Mouse (Mus musculus): Measurements from ENCODE around the gene Auts2. TPM values are rescaled to one million over a fixed set of nuclear protein-coding genes. Genes with fewer than 3 reads are reported as not detected.

The Auts2 gene
- polyA plus RNA-seq, 1 experiment: 9.6 TPM

GRCm38 (mm10) chr5:131794411-131795133 lies 748.6 kb downstream of the Auts2 start:
- H3K4me1 ChIP-seq (ENCODE audit: control insufficient read depth, insufficient read depth, low read length): no peaks in the 10 kb centered on the region
- 67% methylated on average over 18 of the region's 18 CpGs for WGBS
- no peak overlapping the region for H3K4me3 ChIP-seq (replicated peaks; ENCODE audit: extremely low read depth, low read depth, low read length)
- TF ChIP-seq CTCF (IDR thresholded peaks at IDR 0.05; ENCODE audit: insufficient read depth, low read length) (no peak), POLR2A (IDR thresholded peaks at IDR 0.05; ENCODE audit: borderline replicate concordance, extremely low read depth, low read depth, low read length) (no peak)
- DNase-seq: no peak

GRCm38 (mm10) chr5:131789601-131790000 lies 753.5 kb downstream of the Auts2 start:
- DNase-seq: no peak
- H3K4me3 ChIP-seq (replicated peaks; ENCODE audit: extremely low read depth, low read depth, low read length): no peak overlapping the region
- no peaks in the 10 kb centered on the region for H3K4me1 ChIP-seq (ENCODE audit: control insufficient read depth, insufficient read depth, low read length)
- no peak for TF ChIP-seq CTCF (IDR thresholded peaks at IDR 0.05; ENCODE audit: insufficient read depth, low read length)
- no peak for TF ChIP-seq POLR2A (IDR thresholded peaks at IDR 0.05; ENCODE audit: borderline replicate concordance, extremely low read depth, low read depth, low read length)
- 83% methylated on average over 8 of the region's 8 CpGs for WGBS

- WGBS: 36% methylated on average over 6 of the region's 6 CpGs
- TF ChIP-seq CTCF (IDR thresholded peaks at IDR 0.05; ENCODE audit: insufficient read depth, low read length) (no peak), POLR2A (IDR thresholded peaks at IDR 0.05; ENCODE audit: borderline replicate concordance, extremely low read depth, low read depth, low read length) (no peak)
- no peak overlapping the region for H3K4me3 ChIP-seq (replicated peaks; ENCODE audit: extremely low read depth, low read depth, low read length)
- DNase-seq: no peak
- H3K4me1 ChIP-seq (ENCODE audit: control insufficient read depth, insufficient read depth, low read length): no peaks in the 10 kb centered on the region
Measured at GRCm38 (mm10) chr5:131788008-131788407, 755.1 kb downstream of the Auts2 start.

- H3K4me3 ChIP-seq (replicated peaks; ENCODE audit: extremely low read depth, low read depth, low read length): no peak overlapping the region
- DNase-seq: no peak
- WGBS: 72% methylated on average over 3 of the region's 3 CpGs
- no peak for TF ChIP-seq CTCF (IDR thresholded peaks at IDR 0.05; ENCODE audit: insufficient read depth, low read length)
- no peak for TF ChIP-seq POLR2A (IDR thresholded peaks at IDR 0.05; ENCODE audit: borderline replicate concordance, extremely low read depth, low read depth, low read length)
- no peaks in the 10 kb centered on the region for H3K4me1 ChIP-seq (ENCODE audit: control insufficient read depth, insufficient read depth, low read length)
Measured at GRCm38 (mm10) chr5:131783241-131783640, 759.9 kb downstream of the Auts2 start.

- WGBS: 93% methylated on average over 14 of the region's 14 CpGs
- no peak for TF ChIP-seq POLR2A (IDR thresholded peaks at IDR 0.05; ENCODE audit: borderline replicate concordance, extremely low read depth, low read depth, low read length)
- TF ChIP-seq CTCF (IDR thresholded peaks at IDR 0.05; ENCODE audit: insufficient read depth, low read length): no peak
- H3K4me3 ChIP-seq (replicated peaks; ENCODE audit: extremely low read depth, low read depth, low read length): no peak overlapping the region
- no peak for DNase-seq
- no peaks in the 10 kb centered on the region for H3K4me1 ChIP-seq (ENCODE audit: control insufficient read depth, insufficient read depth, low read length)
Measured at GRCm38 (mm10) chr5:131781063-131781462, 762.1 kb downstream of the Auts2 start.

GRCm38 (mm10) chr5:131779171-131779570 lies 764.0 kb downstream of the Auts2 start:
- no peak for DNase-seq
- H3K4me1 ChIP-seq (ENCODE audit: control insufficient read depth, insufficient read depth, low read length): no peaks in the 10 kb centered on the region
- H3K4me3 ChIP-seq (replicated peaks; ENCODE audit: extremely low read depth, low read depth, low read length): no peak overlapping the region
- TF ChIP-seq POLR2A (IDR thresholded peaks at IDR 0.05; ENCODE audit: borderline replicate concordance, extremely low read depth, low read depth, low read length) (no peak), CTCF (IDR thresholded peaks at IDR 0.05; ENCODE audit: insufficient read depth, low read length) (no peak)

- DNase-seq: no peak
- H3K4me3 ChIP-seq (replicated peaks; ENCODE audit: extremely low read depth, low read depth, low read length): no peak overlapping the region
- H3K4me1 ChIP-seq (ENCODE audit: control insufficient read depth, insufficient read depth, low read length): no peaks in the 10 kb centered on the region
- 80% methylated on average over 5 of the region's 5 CpGs for WGBS
- no peak for TF ChIP-seq CTCF (IDR thresholded peaks at IDR 0.05; ENCODE audit: insufficient read depth, low read length)
- TF ChIP-seq POLR2A (IDR thresholded peaks at IDR 0.05; ENCODE audit: borderline replicate concordance, extremely low read depth, low read depth, low read length): no peak
Measured at GRCm38 (mm10) chr5:131775672-131776071, 767.5 kb downstream of the Auts2 start.

- 81% methylated on average over 12 of the region's 12 CpGs for WGBS
- TF ChIP-seq POLR2A (IDR thresholded peaks at IDR 0.05; ENCODE audit: borderline replicate concordance, extremely low read depth, low read depth, low read length): no peak
Measured at GRCm38 (mm10) chr5:131775222-131775621, 767.9 kb downstream of the Auts2 start.

GRCm38 (mm10) chr5:131774792-131775191 lies 768.4 kb downstream of the Auts2 start:
- H3K4me1 ChIP-seq (ENCODE audit: control insufficient read depth, insufficient read depth, low read length): no peaks in the 10 kb centered on the region
- 95% methylated on average over 6 of the region's 6 CpGs for WGBS
- TF ChIP-seq POLR2A (IDR thresholded peaks at IDR 0.05; ENCODE audit: borderline replicate concordance, extremely low read depth, low read depth, low read length) (no peak), CTCF (IDR thresholded peaks at IDR 0.05; ENCODE audit: insufficient read depth, low read length) (no peak)
- DNase-seq: no peak
- H3K4me3 ChIP-seq (replicated peaks; ENCODE audit: extremely low read depth, low read depth, low read length): no peak overlapping the region

More at GRCm38 (mm10) chr5:131775222-131775621, 767.9 kb downstream of the Auts2 start:
- Histone ChIP-seq H3K4me3 (replicated peaks; ENCODE audit: extremely low read depth, low read depth, low read length) (no peak overlapping the region), H3K4me1 (ENCODE audit: control insufficient read depth, insufficient read depth, low read length) (no peaks in the 10 kb centered on the region)
- DNase-seq: no peak

- Histone ChIP-seq H3K4me3 (replicated peaks; ENCODE audit: extremely low read depth, low read depth, low read length) (no peak overlapping the region), H3K4me1 (ENCODE audit: control insufficient read depth, insufficient read depth, low read length) (no peaks in the 10 kb centered on the region)
- TF ChIP-seq CTCF (IDR thresholded peaks at IDR 0.05; ENCODE audit: insufficient read depth, low read length) (no peak), POLR2A (IDR thresholded peaks at IDR 0.05; ENCODE audit: borderline replicate concordance, extremely low read depth, low read depth, low read length) (no peak)
- 86% methylated on average over 1 of the region's 1 CpGs for WGBS
- DNase-seq: no peak
Measured at GRCm38 (mm10) chr5:131772616-131773015, 770.5 kb downstream of the Auts2 start.

Measured in lung, adult 2 months (tissue).